Mouse (Mus musculus) activated CD4-positive, CD25-positive, alpha-beta regulatory T cell, adult 4 months (primary cell): ENCODE measurements around the gene Hipk1. TPM values are rescaled to one million over a fixed set of nuclear protein-coding genes. Genes with fewer than 3 reads are reported as not detected.
A peak's percentile ranks its signal among the peaks of the same experiment; 100 is the strongest.
"Not testable (repeated sequence)": the region's sequence is repeated elsewhere in the genome, so short reads cannot be mapped to it uniquely, and the experiment has no call there.

Experiments
- ATAC-seq: one replicate; pipeline ENCODE4 v1.8.0; 2017
- polyA plus RNA-seq, 2 experiments: library from polyadenylated mRNA; unstranded; fragments of 100-300 nt; shearing (Covaris generic); gene quantifications; one replicate each; pipeline ENCODE4 v1.2.1; 2017

The Hipk1 gene
- polyA plus RNA-seq, 2 experiments from 2014 or later, result 27.5 to 58.6 TPM

- ATAC-seq, result not testable (repeated sequence)
These were observed 696 bp upstream of the Hipk1 start for GRCm38 (mm10) chr3:103792111-103792406.

- ATAC-seq, result peak; percentile 24
These were observed 817 bp downstream of the Hipk1 start for GRCm38 (mm10) chr3:103790346-103791145.

DNA sequence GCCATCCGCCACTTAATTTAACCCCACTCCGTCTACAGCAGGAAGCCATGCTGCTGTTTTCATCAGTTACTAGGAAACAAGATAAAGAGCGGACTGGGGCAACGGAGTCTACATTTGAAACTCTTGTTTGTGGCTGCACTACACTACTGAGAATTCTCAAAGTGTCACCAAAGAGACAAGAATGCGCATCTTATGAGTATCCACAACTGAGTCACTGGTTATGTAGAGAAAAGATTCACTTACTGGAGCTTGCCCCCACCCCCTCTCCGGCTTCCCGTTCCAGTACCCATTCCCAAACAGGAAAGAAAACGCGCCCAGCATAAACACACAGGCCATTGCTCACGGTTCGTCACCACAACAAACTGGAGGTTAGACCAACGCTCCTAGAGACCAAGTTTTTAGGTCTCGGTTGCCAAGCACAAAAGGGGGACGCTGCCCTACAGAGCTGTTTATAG, 1.4 kb downstream of the Hipk1 start:
- ATAC-seq, result peak; percentile 61

- ATAC-seq, result no peak
These were observed 2.3 kb downstream of the Hipk1 start for GRCm38 (mm10) chr3:103789096-103789495.

DNA sequence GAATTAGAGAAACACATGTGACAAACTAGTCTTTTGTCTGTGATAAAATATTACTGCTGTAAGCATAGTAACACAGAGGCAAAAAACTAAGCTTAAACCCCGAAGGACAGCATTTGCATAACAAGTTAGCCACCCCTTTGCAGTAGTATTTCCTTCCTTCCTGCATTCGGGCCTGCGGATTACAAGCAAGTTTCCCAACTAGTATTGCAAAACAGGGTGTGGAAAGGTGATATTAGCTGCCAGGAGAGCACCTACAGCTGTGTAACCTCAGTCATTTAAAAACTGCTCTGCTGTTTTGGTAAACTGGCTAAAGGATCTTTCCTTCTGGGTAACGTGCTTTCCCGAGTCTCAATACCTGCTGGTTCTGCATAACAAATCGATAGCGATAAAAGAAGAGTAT, 4.1 kb downstream of the Hipk1 start:
- ATAC-seq, result no peak

GRCm38 (mm10) chr3:103782844-103783609, 8.3 kb downstream of the Hipk1 start:
- ATAC-seq, result no peak

DNA sequence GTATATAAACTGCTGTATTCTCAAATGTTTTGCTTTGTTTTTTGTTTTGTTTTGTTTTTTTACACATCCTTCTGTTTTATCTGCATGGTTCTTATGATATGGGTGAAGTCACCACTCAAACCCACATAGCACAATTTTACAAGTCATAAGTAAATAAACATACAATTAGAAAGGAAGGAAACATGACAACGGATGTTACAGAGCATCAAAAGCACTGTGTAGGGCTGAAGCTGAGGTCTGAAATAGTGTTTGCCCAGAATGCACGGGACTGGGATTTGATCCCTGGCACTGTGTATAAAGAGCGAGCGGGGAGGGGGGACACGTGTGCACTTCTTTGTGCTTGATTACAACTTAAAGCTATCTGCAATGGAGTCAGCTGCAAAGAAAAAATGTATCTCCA, 10.6 kb downstream of the Hipk1 start:
- peak; percentile 67 for ATAC-seq

GRCm38 (mm10) chr3:103780271-103780670, 11.1 kb downstream of the Hipk1 start:
- ATAC-seq, result peak; percentile 9

- ATAC-seq, result no peak
These were observed 12.2 kb downstream of the Hipk1 start for GRCm38 (mm10) chr3:103779183-103779582.

DNA sequence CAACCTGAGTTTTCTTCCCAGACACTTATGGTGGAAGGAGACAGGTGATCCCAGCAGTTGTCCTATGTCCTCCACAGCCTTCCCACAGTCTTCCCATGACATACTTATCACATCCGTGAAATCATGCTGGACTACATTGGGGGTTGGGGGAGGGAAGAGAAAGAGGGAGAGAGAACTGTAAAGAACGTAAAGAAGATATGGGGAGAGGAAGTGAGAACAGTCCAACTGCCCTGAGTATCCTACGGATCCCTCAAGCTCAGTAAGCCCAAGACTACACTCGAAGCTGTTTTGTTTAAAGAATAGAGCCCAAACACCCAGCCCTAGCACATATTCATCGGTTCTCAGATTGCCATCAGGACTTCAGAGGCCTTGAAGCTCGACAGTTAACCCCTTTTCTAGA, 12.7 kb downstream of the Hipk1 start:
- no peak for ATAC-seq

DNA sequence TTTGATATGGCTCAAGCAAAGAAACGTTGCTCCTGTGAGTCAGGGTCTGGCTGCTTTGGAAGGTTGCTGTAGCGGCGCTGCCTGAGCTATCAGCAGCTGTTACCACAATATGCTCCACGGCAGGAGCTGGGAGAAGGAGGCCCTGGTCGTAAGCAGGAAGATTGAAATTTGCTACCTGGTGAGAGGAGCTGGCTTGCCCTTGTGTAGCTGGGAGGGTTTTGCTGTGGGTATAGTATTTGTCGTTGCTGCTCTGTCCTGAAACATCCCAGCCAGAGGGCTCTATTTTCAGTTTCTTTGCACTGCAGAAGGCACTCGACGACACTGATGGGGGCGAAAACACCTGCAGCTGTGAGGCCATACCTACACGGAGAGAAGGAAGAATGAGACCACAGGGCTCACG, 13.4 kb downstream of the Hipk1 start:
- ATAC-seq, result no peak

GRCm38 (mm10) chr3:103774009-103774408, 17.4 kb downstream of the Hipk1 start:
- no peak for ATAC-seq

DNA sequence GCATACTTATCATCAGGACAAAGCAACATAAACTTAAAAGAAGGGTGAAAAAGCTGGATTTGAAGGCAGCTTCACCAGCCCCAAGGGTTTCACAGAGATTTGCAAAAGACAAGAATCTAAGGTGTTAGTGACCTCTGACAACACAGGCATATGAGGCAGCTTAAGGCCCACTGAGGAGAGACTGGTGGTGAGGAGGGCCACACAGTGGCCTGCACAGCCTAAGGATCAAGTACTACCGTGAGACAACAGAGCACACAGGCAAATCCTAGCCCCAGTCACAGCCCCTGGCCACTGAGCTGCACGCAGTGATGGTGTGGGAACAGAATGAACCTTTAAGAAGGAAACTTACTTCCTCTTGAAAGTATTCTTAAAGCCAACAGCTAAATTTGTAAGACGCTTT, 17.9 kb downstream of the Hipk1 start:
- ATAC-seq, result no peak

GRCm38 (mm10) chr3:103772846-103773245, 18.5 kb downstream of the Hipk1 start:
- peak; percentile 79 for ATAC-seq

- ATAC-seq, result no peak
These were observed 19.7 kb downstream of the Hipk1 start for GRCm38 (mm10) chr3:103771531-103772130.

GRCm38 (mm10) chr3:103766789-103767188, 24.6 kb downstream of the Hipk1 start:
- ATAC-seq, result no peak

DNA sequence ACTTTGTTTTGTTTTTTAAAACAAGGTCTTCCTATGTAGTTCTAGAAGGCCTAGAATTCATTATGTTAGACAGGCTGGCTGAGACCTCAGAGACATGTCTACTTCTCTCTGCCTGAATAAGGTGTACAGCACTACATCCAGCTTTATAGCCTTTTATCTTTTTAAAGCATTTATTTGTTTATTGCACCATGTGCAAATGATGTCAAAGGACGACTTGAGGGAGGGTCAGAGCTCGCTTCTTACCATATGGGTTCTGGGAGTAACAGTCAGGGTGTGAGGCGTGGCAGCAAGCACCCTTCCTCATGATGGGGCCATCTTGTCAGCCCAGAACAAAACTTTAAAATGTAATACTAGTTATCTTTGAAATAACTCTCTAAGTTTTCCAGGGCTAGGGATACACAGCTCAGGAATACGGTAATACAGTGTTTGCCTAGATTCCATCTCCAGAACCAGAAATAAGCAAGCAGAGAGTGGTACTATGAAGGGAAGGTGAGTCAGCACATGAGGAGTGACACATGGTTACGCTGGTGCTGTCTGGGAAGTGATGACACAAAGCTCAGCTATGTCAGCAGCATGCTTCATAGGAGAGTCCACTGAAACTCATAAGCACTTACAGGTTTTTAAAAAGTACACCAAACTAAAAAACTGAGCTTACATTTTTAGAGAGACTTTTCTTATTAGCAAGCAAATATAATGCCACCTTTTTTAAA, 31.9 kb downstream of the Hipk1 start:
- no peak for ATAC-seq

- ATAC-seq, result no peak
These were observed 32.9 kb downstream of the Hipk1 start for GRCm38 (mm10) chr3:103758456-103758855.

DNA sequence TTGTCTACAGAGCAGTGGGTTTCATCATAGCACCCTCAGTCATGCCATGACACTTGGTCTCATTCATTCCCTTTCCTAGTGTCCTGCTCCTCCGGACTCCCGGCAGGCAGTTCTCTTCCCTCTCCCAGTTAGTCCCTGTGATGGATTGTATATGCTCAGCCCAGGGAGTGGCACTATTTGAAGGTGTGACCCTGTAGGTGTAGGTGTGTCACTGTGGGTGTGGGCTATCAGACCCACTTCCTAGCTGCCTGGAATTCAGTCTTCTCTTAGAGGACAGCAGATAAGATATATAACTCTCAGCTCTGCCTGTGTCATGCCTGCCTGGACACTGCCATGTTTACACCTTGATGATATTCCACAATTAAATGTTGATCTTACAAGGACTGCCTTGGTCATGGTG, 34.4 kb downstream of the Hipk1 start:
- ATAC-seq, result no peak

GRCm38 (mm10) chr3:103755351-103755750, 36.0 kb downstream of the Hipk1 start:
- no peak for ATAC-seq

DNA sequence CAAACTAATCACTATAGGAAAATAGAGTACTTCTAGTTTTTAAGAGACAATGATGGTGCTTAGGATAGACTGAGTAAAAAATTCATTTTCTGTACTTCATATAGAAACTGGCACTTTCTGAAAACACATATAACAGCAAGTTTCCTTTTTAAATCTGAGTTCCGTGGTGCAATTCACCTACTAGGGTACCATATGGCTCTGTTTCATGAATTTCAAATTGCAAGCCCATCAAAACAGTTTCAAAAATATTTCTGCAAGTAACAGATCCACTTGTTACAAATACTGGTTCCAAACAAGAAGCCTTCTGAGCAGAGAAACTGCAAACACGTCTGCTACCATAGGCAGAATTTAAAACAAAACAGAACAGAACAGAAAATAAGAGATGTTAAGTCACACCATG, 39.8 kb downstream of the Hipk1 start:
- no peak for ATAC-seq

- no peak for ATAC-seq
These were observed 44.7 kb downstream of the Hipk1 start for GRCm38 (mm10) chr3:103746711-103747110.
